In the genomic region with DNA sequence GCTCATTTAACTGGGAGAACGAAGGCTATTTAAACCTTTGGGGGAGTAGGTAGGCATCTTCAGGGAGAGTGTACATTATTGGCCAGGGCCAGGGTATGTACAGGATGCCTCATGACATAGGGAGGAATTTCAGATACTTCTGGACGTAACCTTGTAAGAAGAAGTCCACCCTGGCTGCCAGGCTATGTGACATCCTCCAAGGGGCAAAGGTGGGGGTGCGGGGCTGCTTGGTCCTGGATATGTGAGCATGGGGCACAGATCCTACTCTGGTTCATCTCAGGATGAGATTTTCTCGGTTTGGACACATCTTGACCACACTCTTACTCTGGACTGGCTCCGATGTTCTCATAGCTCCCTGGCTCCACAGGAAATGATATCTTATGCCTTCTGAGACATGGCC, we compare ENCODE assay signal across 26 mouse cellular contexts. TPM values are rescaled to one million over a fixed set of nuclear protein-coding genes. Genes with fewer than 3 reads are reported as not detected.
"Had no signal": no experiment of that assay in that cellular context is flagged by ENCODE, and none has a peak within 500 bp of the region (broad histone marks: within the 10 kb centered on the region; RNA-seq: fewer than 3 reads in every experiment).

No protein-coding gene starts in this region.

- ATAC-seq: midbrain, embryonic 13.5 days; midbrain, embryonic 15.5 days had no signal

- H3K36me3 ChIP-seq: midbrain, embryonic 10.5 days; midbrain, embryonic 13.5 days; midbrain, embryonic 15.5 days; neural tube, embryonic 13.5 days; neural tube, embryonic 15.5 days; stomach, embryonic 15.5 days had no signal

- H3K27me3 ChIP-seq: midbrain, embryonic 13.5 days; midbrain, embryonic 15.5 days; neural tube, embryonic 13.5 days; neural tube, embryonic 15.5 days; stomach, embryonic 15.5 days had no signal

- H3K4me1 ChIP-seq: midbrain, embryonic 15.5 days; stomach, embryonic 15.5 days had no signal

- H3K9me3 ChIP-seq: midbrain, embryonic 10.5 days; midbrain, embryonic 13.5 days; midbrain, embryonic 15.5 days; neural tube, embryonic 13.5 days; neural tube, embryonic 15.5 days; stomach, embryonic 15.5 days had no signal

- H3K4me3 ChIP-seq: midbrain, embryonic 10.5 days; midbrain, embryonic 13.5 days; midbrain, embryonic 15.5 days; myocyte; neural tube, embryonic 13.5 days; neural tube, embryonic 15.5 days; stomach, embryonic 15.5 days had no signal

- H3K27ac ChIP-seq: midbrain, embryonic 10.5 days; midbrain, embryonic 13.5 days; midbrain, embryonic 15.5 days; neural tube, embryonic 13.5 days; neural tube, embryonic 15.5 days; stomach, embryonic 15.5 days; stomach, postnatal 0 days had no signal

- DNase-seq: lung, adult 18-20 months; lung, embryonic 14.5 days; lung, postnatal 10 days; lung, postnatal 4 days; retina, postnatal 1 day; right cerebral cortex, adult 18-20 months; right cerebral cortex, postnatal 25 days; right cerebral cortex, postnatal 4 days; spleen, adult 18-20 months; thymus, adult 2 months; thymus, postnatal 25 days; thymus, postnatal 4 days had no signal

RNA-seq across cellular contexts. Expression of a gene that starts 52.2 kb away (rescaled TPM):
- total RNA-seq: megakaryocyte, adult 5-6 weeks; megakaryocyte-erythroid progenitor cell, adult 5-6 weeks had no signal
- polyA plus RNA-seq: liver, embryonic 16.5 days; lung, embryonic 14.5 days; lung, embryonic 16.5 days; midbrain, embryonic 10.5 days; midbrain, embryonic 13.5 days; midbrain, embryonic 15.5 days; myocyte; neural tube, embryonic 11.5 days; neural tube, embryonic 13.5 days; neural tube, embryonic 15.5 days; stomach, embryonic 15.5 days; stomach, postnatal 0 days; urinary bladder, adult 2 months had no signal
